Mouse (Mus musculus) effector memory CD4-positive, alpha-beta T cell, adult 7 months (primary cell): ENCODE measurements around the gene Mfsd4b5. TPM values are rescaled to one million over a fixed set of nuclear protein-coding genes. Genes with fewer than 3 reads are reported as not detected.

Experiments used
- polyA plus RNA-seq: library from polyadenylated mRNA; unstranded; fragments of 100-300 nt; shearing (Covaris generic); gene quantifications from one replicate; pipeline ENCODE4 v1.2.1, GENCODE M21; 2017

Gene Mfsd4b5
- 0.29 TPM for polyA plus RNA-seq

GRCm38 (mm10) chr10:39986466-39986865 is at the start of gene Mfsd4b5:
Gene Mfsd4b5 (minus strand): TSS chr10:39986646.

DNA sequence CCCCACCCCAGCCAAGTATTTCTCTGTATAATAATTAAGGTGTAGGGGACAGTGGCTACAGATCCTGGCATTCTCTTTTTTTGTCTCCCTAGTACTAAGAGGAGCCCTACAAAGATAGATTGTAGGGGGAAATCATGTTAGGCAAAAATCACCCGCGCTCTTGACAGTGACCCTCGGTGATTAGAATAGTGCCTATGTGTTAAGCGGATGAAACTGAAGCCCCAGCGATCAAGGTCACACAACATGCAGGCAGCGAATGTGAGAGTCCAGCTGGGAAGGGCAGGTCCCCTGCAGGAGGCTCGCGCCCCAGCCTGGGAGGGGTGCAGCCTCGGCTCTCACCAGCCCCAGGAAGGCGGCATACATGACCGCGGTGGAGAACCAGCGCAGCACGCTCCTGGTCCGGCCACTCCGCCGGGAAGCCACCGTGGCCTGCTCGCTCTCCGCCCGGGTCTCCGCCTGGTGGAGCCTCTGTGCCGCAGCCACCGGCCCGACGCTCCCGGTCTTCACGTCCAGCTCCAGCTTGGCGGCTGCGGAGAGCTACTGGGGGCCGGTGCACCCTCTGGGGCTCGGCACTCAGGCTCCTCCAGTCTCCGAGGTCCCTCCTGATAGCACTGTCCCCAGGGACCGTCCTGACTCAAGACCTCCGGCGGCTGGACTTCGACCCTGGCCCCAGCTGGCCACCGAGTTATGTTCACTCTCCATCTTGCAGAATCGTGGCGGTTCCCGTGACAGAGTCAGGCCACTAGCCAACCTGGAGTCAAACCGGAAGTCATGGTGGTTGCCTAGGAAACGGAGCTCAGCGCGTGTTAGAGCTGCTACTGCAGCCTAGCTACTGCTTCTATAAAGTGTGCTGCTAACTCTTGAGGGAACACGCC is 38.3 kb upstream of the Mfsd4b5 start, which contains the start of gene Mfsd4b1:
Mfsd4b1 (minus strand) TSS at position 715 of the 875 bp plus-strand sequence.

DNA sequence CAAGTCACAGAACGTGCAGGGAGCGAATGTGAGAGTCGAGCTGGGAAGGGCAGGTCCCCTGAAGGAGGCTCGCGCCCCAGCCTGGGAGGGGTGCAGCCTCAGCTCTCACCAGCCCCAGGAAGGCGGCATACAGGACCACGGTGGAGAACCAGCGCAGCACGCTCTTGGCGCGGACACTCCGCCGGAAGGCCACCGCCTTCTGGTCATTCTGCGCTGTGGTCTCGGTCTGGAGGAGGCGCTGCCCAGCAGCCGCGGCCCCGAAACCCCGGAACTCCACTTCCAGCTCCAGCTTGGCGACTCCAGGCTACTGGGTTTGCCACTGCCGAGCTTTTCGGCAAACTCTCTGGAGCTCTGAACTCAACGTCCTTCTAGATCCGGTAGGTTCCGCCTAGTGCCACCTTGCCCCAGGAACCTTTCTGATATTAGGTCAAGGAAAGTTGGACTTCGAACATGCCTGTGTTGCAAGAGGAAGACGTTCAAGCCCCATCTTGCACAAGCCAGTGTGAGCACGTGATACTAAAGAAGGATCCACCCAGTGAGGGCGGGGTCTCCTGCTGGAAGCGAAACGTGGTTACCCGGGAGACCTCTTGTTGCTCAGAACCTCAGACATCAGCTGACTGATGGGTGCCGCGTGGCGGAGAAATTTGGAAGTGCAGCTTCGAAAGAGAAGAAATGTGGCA is 26.5 kb downstream of the Mfsd4b5 start, which contains the start of gene Mfsd4b3:
Mfsd4b3 (minus strand) TSS at position 393 of the 680 bp plus-strand sequence.

GRCm38 (mm10) chr10:39926616-39927139 is 59.8 kb downstream of the Mfsd4b5 start, which contains the start of gene Mfsd4b2:
Gene Mfsd4b2 (minus strand): TSS chr10:39926923.

Other genes starting within 250 kb of the Mfsd4b5 start
- 3.2 TPM for gene Mfsd4b4, start 87.4 kb downstream of the Mfsd4b5 start, polyA plus RNA-seq
- gene Mfsd4b2, start 59.7 kb downstream of the Mfsd4b5 start, polyA plus RNA-seq, result not detected
- gene Mfsd4b3, start 26.5 kb downstream of the Mfsd4b5 start, polyA plus RNA-seq, result not detected
- gene Mfsd4b1, start 38.6 kb upstream of the Mfsd4b5 start, polyA plus RNA-seq, result not detected
- 1.4 TPM for gene Slc16a10, start 155.6 kb upstream of the Mfsd4b5 start, polyA plus RNA-seq